Mouse (Mus musculus) right cerebral cortex, adult 18-20 months (tissue): ENCODE measurements around the gene Pamr1.

ENCODE experiments used
- DNase-seq: peaks from one replicate; pipeline ENCODE4 v3.0.0; 2022; ENCODE audit warnings: mixed read lengths

Gene Pamr1

GRCm38 (mm10) chr2:102661052-102661451, 111.2 kb downstream of the Pamr1 start:
- DNase-seq: no peak

- no peak for DNase-seq
Measured at GRCm38 (mm10) chr2:102662911-102663310, 113.1 kb downstream of the Pamr1 start.

- DNase-seq: no peak
Measured at GRCm38 (mm10) chr2:102663339-102663738, 113.5 kb downstream of the Pamr1 start.

- DNase-seq: no peak
Measured at GRCm38 (mm10) chr2:102663865-102664264, 114.1 kb downstream of the Pamr1 start.

GRCm38 (mm10) chr2:102667981-102668380, 118.2 kb downstream of the Pamr1 start:
- DNase-seq: no peak

GRCm38 (mm10) chr2:102669580-102669979, 119.8 kb downstream of the Pamr1 start:
- DNase-seq: no peak

- DNase-seq: no peak
Measured at GRCm38 (mm10) chr2:102674582-102674981, 124.8 kb downstream of the Pamr1 start.

- peak; percentile 55 for DNase-seq
Measured at GRCm38 (mm10) chr2:102675275-102675674, 125.5 kb downstream of the Pamr1 start.

GRCm38 (mm10) chr2:102676716-102677312, 127.0 kb downstream of the Pamr1 start:
- no peak for DNase-seq

GRCm38 (mm10) chr2:102677400-102677799, 127.6 kb downstream of the Pamr1 start:
- DNase-seq: no peak

GRCm38 (mm10) chr2:102681351-102681750, 131.5 kb downstream of the Pamr1 start:
- DNase-seq: no peak

- no peak for DNase-seq
Measured at GRCm38 (mm10) chr2:102682168-102682567, 132.4 kb downstream of the Pamr1 start.

- DNase-seq: no peak
Measured at GRCm38 (mm10) chr2:102685371-102686107, 135.7 kb downstream of the Pamr1 start.

- DNase-seq: no peak
Measured at GRCm38 (mm10) chr2:102686108-102686450, 136.3 kb downstream of the Pamr1 start.
